Mouse (Mus musculus): ENCODE results near the gene Pde10a.

Pde10a gene

DNA sequence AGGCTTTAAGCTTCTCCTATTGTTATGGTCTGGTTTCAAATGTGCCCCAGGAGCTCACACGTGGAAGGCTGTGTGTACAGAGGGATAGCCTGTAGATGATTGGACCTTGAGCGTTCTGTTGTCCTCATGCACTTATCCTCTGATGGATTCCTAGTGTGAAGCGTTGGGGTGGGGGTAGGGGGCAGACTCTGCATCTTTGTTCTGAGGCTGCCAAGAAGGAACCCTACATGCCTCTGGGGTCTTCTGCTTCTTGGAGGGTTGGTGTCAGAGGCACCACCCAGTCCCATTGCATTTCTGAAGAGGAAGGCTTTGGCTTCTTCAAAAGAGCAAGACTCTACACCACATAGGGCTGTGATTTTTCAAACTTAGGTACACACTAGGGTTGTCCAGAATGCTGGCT lies 28.4 kb downstream of the Pde10a start:
- H3K36me3 ChIP-seq (ENCODE audit: insufficient read depth, low read length): no peaks in the 10 kb centered on the region
- no peak overlapping the region for H3K4me3 ChIP-seq (replicated peaks; ENCODE audit: low read length)
- no peaks in the 10 kb centered on the region for H3K9me3 ChIP-seq (ENCODE audit: low read length)
- TF ChIP-seq NANOG (IDR thresholded peaks at IDR 0.05; ENCODE audit: borderline replicate concordance, low read length) (no peak), CTCF (conservative IDR thresholded peaks at IDR 0.05; ENCODE audit: low read length) (no peak), POU5F1 (IDR thresholded peaks at IDR 0.05; ENCODE audit: borderline replicate concordance, low read length) (no peak)
- H3K4me1 ChIP-seq (replicated peaks; ENCODE audit: low read depth, low read length): no peaks in the 10 kb centered on the region
- peaks cover 26% of the 10 kb centered on the region for H3K27me3 ChIP-seq (ENCODE audit: insufficient read depth, low read length)

DNA sequence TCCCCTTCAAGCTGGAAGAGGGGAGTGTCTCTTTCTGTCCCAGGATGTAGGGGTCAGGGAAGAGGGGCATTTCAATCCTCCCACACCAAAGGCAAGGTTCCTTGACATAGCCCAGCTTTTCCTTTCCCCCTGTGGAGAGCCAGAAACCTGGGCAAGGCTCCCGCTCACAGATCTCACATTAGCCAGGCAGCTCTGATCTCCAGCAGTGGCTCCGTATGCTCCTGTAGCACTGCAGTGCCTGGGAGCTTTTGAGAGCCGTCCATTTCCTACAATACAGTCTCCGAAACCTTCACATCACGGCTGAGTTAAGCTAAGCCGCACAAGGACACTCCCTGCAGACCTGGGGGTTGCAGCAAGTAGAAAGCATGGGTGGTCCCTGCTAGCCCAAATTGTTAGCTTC lies 29.0 kb downstream of the Pde10a start:
- H3K4me1 ChIP-seq (replicated peaks; ENCODE audit: low read depth, low read length): no peaks in the 10 kb centered on the region
- no peak for TF ChIP-seq POU5F1 (IDR thresholded peaks at IDR 0.05; ENCODE audit: borderline replicate concordance, low read length)
- TF ChIP-seq NANOG (IDR thresholded peaks at IDR 0.05; ENCODE audit: borderline replicate concordance, low read length): no peak
- TF ChIP-seq CTCF (conservative IDR thresholded peaks at IDR 0.05; ENCODE audit: low read length): no peak
- H3K4me3 ChIP-seq (replicated peaks; ENCODE audit: low read length): no peak overlapping the region
- no peaks in the 10 kb centered on the region for H3K36me3 ChIP-seq (ENCODE audit: insufficient read depth, low read length)
- peaks cover 26% of the 10 kb centered on the region for H3K27me3 ChIP-seq (ENCODE audit: insufficient read depth, low read length)
- H3K9me3 ChIP-seq (ENCODE audit: low read length): no peaks in the 10 kb centered on the region

DNA sequence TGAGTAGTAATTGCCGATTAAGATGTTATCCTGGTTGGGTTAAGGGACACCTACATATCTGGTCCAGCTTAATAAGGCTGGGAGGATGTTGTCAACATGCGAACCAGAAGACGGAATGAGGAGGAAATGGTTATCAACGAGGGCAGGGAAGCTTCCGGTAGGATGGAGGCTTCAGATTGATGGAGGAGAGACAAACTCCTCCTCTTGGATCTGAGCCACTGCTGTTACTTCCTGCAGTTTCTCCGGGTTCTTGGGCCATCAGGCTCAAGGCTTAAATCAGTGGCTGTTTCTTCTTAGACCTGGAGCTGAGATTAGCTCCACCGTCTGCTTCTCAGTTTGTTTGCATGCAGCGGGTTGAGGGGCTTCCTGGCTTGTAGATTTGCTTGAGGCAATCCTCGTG lies 30.6 kb downstream of the Pde10a start:
- Histone ChIP-seq H3K4me3 (replicated peaks; ENCODE audit: low read length) (no peak overlapping the region), H3K4me1 (replicated peaks; ENCODE audit: low read depth, low read length) (no peaks in the 10 kb centered on the region), H3K36me3 (ENCODE audit: insufficient read depth, low read length) (no peaks in the 10 kb centered on the region), H3K27me3 (ENCODE audit: insufficient read depth, low read length) (peaks cover 21% of the 10 kb centered on the region), H3K9me3 (ENCODE audit: low read length) (no peaks in the 10 kb centered on the region)
- TF ChIP-seq POU5F1 (IDR thresholded peaks at IDR 0.05; ENCODE audit: borderline replicate concordance, low read length): no peak
- TF ChIP-seq NANOG (IDR thresholded peaks at IDR 0.05; ENCODE audit: borderline replicate concordance, low read length): no peak
- TF ChIP-seq CTCF (conservative IDR thresholded peaks at IDR 0.05; ENCODE audit: low read length): no peak

DNA sequence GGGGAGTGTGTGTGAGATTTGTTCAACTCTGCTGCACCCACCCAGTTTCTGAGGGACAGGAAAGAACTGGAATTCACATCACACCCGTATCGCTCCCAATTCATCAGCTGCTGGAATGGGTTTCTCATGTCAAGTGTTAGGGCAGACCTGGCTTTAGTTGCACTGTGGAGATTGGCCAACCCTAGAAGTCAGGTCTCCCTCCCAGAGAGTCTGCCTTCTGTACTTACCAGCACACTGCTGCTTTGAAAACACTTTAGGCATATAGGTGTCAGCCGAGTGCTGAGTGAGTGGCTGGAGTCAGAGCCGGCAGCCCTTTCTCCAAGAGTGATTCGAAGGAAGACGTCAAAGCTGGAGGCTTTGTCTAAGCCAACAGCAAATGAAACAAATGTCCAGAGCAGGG lies 31.1 kb downstream of the Pde10a start:
- Histone ChIP-seq H3K4me1 (replicated peaks; ENCODE audit: low read depth, low read length) (no peaks in the 10 kb centered on the region), H3K9me3 (ENCODE audit: low read length) (no peaks in the 10 kb centered on the region), H3K4me3 (replicated peaks; ENCODE audit: low read length) (no peak overlapping the region), H3K27me3 (ENCODE audit: insufficient read depth, low read length) (peaks cover 21% of the 10 kb centered on the region), H3K36me3 (ENCODE audit: insufficient read depth, low read length) (no peaks in the 10 kb centered on the region)
- TF ChIP-seq POU5F1 (IDR thresholded peaks at IDR 0.05; ENCODE audit: borderline replicate concordance, low read length): no peak
- no peak for TF ChIP-seq NANOG (IDR thresholded peaks at IDR 0.05; ENCODE audit: borderline replicate concordance, low read length)
- no peak for TF ChIP-seq CTCF (conservative IDR thresholded peaks at IDR 0.05; ENCODE audit: low read length)

DNA sequence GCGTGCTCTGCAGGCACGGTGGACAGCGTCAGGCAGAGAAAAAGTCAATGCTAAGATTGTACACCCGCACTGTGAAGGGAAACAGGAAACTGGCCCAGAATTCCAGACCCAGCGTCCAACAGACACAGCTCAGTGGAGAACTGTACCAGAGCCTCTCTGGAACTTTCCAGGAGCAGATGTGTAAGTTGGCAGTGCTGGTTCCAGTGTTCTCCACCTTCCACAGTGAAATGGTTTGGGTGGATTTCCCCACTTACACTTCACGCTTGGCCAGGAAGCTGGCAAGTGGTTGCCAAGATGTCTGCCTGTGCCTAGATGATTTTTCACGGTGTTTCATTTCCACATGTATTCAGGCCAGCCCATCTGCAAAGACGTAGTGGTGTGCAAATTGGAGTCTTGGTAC lies 32.8 kb downstream of the Pde10a start:
- Histone ChIP-seq H3K9me3 (ENCODE audit: low read length) (no peaks in the 10 kb centered on the region), H3K36me3 (ENCODE audit: insufficient read depth, low read length) (no peaks in the 10 kb centered on the region), H3K27me3 (ENCODE audit: insufficient read depth, low read length) (peaks cover 20% of the 10 kb centered on the region), H3K4me1 (replicated peaks; ENCODE audit: low read depth, low read length) (no peaks in the 10 kb centered on the region), H3K4me3 (replicated peaks; ENCODE audit: low read length) (no peak overlapping the region)
- TF ChIP-seq CTCF (conservative IDR thresholded peaks at IDR 0.05; ENCODE audit: low read length): no peak
- TF ChIP-seq POU5F1 (IDR thresholded peaks at IDR 0.05; ENCODE audit: borderline replicate concordance, low read length): no peak
- no peak for TF ChIP-seq NANOG (IDR thresholded peaks at IDR 0.05; ENCODE audit: borderline replicate concordance, low read length)

DNA sequence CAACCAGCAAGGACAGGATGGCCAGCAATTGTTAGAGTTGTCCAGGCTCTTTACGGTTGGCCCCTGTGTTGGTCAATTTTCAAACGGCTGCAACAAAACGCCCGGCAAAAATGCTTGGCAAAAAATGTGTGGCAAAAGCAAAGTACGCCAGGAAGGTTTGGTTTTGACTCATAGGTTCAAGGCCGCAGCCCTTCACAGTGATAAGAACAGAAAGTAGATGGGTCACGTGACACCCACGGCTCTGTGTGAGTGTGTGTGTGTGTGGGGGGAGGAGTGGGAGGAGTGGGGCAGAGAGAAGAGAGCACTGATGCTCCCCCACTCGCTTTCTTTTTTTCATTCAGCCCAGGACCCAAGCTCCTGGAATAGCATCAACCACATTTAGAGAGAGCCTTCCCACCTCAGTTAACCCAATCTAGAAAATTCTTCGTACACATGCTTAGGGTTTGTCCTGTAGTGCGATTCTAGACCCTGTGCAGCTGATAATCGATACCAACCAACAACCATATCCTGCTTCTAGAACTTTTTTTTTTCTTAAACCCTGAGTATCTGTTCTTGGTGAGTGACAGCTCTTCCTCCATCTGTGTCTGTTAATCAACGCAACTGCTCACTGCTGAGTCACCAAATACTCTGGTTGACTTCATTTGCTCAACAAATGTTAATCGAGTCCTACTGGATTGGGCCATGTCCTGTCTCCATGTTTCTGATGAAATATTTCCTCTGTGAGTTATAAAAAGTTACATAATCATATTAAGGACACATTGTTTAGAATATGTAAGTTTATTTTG lies 37.1 kb downstream of the Pde10a start:
- no peaks in the 10 kb centered on the region for H3K36me3 ChIP-seq (ENCODE audit: insufficient read depth, low read length)
- no peak for TF ChIP-seq POU5F1 (IDR thresholded peaks at IDR 0.05; ENCODE audit: borderline replicate concordance, low read length)
- no peak for TF ChIP-seq NANOG (IDR thresholded peaks at IDR 0.05; ENCODE audit: borderline replicate concordance, low read length)
- TF ChIP-seq CTCF (conservative IDR thresholded peaks at IDR 0.05; ENCODE audit: low read length): no peak
- H3K4me3 ChIP-seq (replicated peaks; ENCODE audit: low read length): no peak overlapping the region
- 0 out of 2 replicates have a peak, but pooled peaks cover 2% of the 10 kb centered on the region for H3K27me3 ChIP-seq (ENCODE audit: insufficient read depth, low read length)
- H3K9me3 ChIP-seq (ENCODE audit: low read length): no peaks in the 10 kb centered on the region
- no peaks in the 10 kb centered on the region for H3K4me1 ChIP-seq (replicated peaks; ENCODE audit: low read depth, low read length)

DNA sequence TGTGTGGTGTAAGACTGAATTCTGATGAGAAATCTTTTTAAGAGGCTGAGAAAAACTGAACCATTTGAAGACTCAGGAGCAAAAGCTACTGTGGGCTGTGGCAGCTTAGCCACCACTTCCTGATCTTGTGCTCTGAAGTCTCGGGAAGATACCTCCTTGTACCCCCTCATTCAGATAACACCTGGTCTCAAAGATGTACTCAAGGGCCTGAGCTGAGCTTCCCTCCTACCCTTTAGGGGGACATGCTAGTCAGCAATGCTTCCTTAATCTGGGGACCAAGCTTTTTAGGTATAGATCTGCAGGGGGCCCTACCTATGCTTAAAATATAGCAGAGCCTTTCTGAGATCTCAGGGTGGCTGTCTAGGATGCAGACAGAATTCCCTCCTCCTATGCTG lies 37.7 kb downstream of the Pde10a start:
- no peak for TF ChIP-seq POU5F1 (IDR thresholded peaks at IDR 0.05; ENCODE audit: borderline replicate concordance, low read length)
- no peak overlapping the region for H3K4me3 ChIP-seq (replicated peaks; ENCODE audit: low read length)
- H3K9me3 ChIP-seq (ENCODE audit: low read length): no peaks in the 10 kb centered on the region
- H3K36me3 ChIP-seq (ENCODE audit: insufficient read depth, low read length): no peaks in the 10 kb centered on the region
- 0 out of 2 replicates have a peak, but pooled peaks cover 2% of the 10 kb centered on the region for H3K27me3 ChIP-seq (ENCODE audit: insufficient read depth, low read length)
- no peaks in the 10 kb centered on the region for H3K4me1 ChIP-seq (replicated peaks; ENCODE audit: low read depth, low read length)

DNA sequence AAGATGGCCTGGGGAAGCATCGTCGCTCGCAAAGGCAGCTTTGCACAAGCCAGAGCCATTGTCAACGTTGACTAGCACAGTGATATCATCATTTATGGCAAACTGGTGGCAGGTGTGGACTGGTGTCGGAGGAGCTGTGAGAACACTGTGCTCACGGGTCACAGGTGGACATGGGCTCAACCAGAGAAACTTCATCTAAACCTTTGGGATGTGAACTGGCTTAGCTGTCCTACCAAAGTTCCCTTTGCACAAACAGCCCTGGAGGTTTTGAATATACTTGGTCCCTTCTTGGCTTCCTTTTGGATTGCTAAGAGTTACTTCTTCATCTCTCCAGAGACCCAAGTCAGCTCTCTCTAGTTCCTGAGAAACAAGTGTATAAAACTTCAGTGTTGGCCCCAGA lies 41.7 kb downstream of the Pde10a start, which contains the start of gene Gm17087:
Gene Gm17087 (minus strand): TSS at position 101 of the 400 bp plus-strand sequence.
- H3K9me3 ChIP-seq (ENCODE audit: low read length): peaks cover 15% of the 10 kb centered on the region
- 0 out of 2 replicates have a peak, but pooled peaks cover 2% of the 10 kb centered on the region for H3K27me3 ChIP-seq (ENCODE audit: insufficient read depth, low read length)
- no peaks in the 10 kb centered on the region for H3K36me3 ChIP-seq (ENCODE audit: insufficient read depth, low read length)
- H3K4me1 ChIP-seq (replicated peaks; ENCODE audit: low read depth, low read length): no peaks in the 10 kb centered on the region
- H3K4me3 ChIP-seq (replicated peaks; ENCODE audit: low read length): no peak within 1 kb of the TSS
- TF ChIP-seq CTCF (conservative IDR thresholded peaks at IDR 0.05; ENCODE audit: low read length) (no peak), POU5F1 (IDR thresholded peaks at IDR 0.05; ENCODE audit: borderline replicate concordance, low read length) (no peak), NANOG (IDR thresholded peaks at IDR 0.05; ENCODE audit: borderline replicate concordance, low read length) (no peak)
